Mouse (Mus musculus) erythroblast, embryonic 14.5 days (primary cell): ENCODE results near the gene Atp5k. TPM values are rescaled to one million over a fixed set of nuclear protein-coding genes. Genes with fewer than 3 reads are reported as not detected.

Experiments
- H3K27me3 ChIP-seq: 2 replicates; pipeline ENCODE4 v1.6.1; 2012; ENCODE audit warnings: inconsistent platforms; ENCODE audit not compliant: control insufficient read depth
- H3K36me3 ChIP-seq: 2 replicates; pipeline ENCODE4 v1.6.1; 2012; ENCODE audit warnings: mild to moderate bottlenecking, inconsistent platforms; ENCODE audit not compliant: control insufficient read depth
- H3K4me1 ChIP-seq: 2 replicates; pipeline ENCODE4 v1.6.1; 2012; ENCODE audit warnings: inconsistent platforms; ENCODE audit not compliant: control insufficient read depth
- H3K4me3 ChIP-seq: replicated peaks from 2 replicates; pipeline ENCODE3; 2012; ENCODE audit warnings: moderate library complexity, mild to moderate bottlenecking, inconsistent platforms
- H3K9me3 ChIP-seq: 2 replicates; pipeline ENCODE4 v1.6.1; 2012; ENCODE audit warnings: low read length, inconsistent platforms, mixed read lengths; ENCODE audit not compliant: control insufficient read depth
- GATA1 ChIP-seq: IDR thresholded peaks from 2 replicates; pipeline ENCODE4 v1.6.1; 2012; ENCODE audit warnings: low read length, inconsistent platforms, mixed read lengths
- TAL1 ChIP-seq: IDR thresholded peaks from 3 replicates; pipeline ENCODE4 v1.6.1; 2012; ENCODE audit warnings: low read length, inconsistent platforms, mixed read lengths
- polyA plus RNA-seq: library from polyadenylated mRNA; stranded (reverse); fragments of >175 nt; gene quantifications from 2 replicates; pipeline ENCODE4 v1.2.3, GENCODE M21; 2012

Gene Atp5k
- 22.6 and 24.2 TPM in 2 replicates for polyA plus RNA-seq

DNA sequence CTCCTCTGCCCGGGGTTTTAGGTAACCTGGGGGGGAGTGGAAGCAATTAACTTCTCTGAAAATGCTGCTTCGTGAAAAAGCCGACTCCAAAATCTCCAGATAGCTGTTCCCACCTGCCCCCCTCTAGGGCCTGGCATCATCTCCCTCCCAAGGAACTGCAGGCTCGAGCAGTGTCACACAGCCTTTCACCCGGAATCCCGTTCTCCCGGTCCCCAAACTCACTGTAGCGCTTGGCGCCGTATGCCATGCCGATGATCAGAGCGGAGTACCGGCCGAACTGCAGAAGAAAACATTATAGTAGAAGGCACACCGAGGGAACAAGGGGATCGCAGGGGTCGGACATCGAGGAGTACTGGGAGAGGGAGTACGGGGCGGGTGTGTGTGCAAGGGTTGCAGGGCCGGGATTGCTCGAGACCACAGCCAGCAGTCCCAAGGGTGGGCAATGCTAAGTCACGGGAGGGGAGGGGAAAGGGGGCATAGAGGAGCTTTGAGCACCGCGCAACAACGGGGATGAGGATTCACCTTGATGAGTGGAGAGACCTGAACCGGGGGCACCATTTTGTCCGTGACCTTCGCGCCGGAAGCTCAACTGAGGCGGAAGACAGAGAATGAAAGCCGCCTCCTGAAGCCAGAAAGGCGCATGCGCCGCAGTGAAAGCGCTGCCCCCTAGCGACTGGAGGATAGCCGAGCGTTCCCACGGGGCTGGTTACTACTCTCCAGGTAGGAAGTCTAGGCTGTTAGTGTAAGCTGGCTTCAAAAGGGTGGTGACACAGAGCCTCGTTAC lies at the start of gene Atp5k:
TSS of gene Atp5k (minus strand) at position 645 of the 784 bp plus-strand sequence.
- H3K4me3 ChIP-seq: peak within 1 kb of the TSS; percentile 84
- TF ChIP-seq TAL1 (no peak), GATA1 (no peak)
- no peaks in the 10 kb centered on the region for H3K9me3 ChIP-seq
- H3K36me3 ChIP-seq: peaks cover 39% of the 10 kb centered on the region
- peaks cover 28% of the 10 kb centered on the region for H3K4me1 ChIP-seq
- peaks cover 14% of the 10 kb centered on the region for H3K27me3 ChIP-seq

DNA sequence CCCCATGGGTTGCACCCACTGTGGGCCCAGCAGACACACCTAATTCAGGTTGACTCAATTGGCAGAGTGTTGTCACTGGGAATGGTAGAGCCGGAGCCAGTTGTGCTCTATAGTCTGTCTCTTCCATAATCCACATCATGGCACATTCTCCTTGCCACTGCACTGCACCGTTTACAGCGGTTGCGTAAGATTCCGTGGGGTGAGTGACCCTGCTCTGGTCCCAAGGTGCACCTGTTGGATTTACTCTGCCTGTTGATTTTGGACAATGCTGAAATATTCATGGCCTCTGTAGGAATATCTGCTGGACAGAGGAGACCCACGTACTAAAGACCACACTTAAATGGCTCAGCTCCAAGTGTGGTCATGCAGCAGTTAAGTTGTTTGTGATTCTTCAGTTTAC lies 48.8 kb upstream of the Atp5k start:
- TF ChIP-seq TAL1: no peak
- no peak for TF ChIP-seq GATA1
- Histone ChIP-seq H3K27me3 (no peaks in the 10 kb centered on the region), H3K36me3 (peaks cover 66% of the 10 kb centered on the region), H3K4me3 (no peak overlapping the region), H3K4me1 (peaks cover 2% of the 10 kb centered on the region), H3K9me3 (no peaks in the 10 kb centered on the region)

DNA sequence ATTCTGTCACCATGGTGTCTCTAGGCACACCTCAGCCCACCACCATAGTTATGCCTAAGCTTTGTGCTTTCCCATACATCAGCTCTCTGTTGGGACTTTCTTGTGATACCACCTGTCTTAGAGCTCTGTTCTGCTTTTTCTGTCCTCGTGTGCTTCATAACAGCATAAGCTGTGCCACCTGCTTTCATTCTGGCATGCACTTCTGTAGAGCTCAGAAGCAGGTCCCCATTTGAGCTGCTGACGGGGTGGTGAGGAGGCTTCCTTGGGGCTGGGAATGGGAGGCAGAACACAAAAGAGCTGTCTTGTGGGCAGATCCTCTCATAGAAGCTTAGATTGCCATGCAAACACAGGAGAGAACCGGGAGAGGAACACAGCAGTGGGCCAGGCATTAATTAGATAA lies 41.7 kb upstream of the Atp5k start:
- H3K9me3 ChIP-seq: no peaks in the 10 kb centered on the region
- H3K4me3 ChIP-seq: no peak overlapping the region
- TF ChIP-seq GATA1 (no peak), TAL1 (no peak)
- peaks cover 83% of the 10 kb centered on the region for H3K36me3 ChIP-seq
- H3K27me3 ChIP-seq: no peaks in the 10 kb centered on the region
- peaks cover 15% of the 10 kb centered on the region for H3K4me1 ChIP-seq

DNA sequence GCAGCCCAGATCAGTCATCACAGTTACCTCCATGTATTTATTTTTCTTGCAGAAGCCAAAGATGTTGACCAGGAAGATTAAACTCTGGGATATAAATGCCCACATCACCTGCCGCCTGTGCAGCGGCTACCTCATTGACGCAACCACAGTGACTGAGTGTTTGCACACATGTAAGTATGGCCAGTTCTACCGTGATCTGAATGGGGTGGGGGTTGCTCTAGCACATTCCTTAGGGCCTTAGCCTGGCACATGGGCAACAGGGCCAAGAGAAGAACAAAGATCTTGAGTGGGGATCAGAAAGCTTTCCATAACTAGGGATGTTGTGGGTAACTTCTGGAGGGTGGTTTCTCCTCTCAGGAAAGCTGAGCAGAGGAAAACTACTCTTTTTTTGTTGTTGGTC lies 39.5 kb upstream of the Atp5k start:
- no peaks in the 10 kb centered on the region for H3K27me3 ChIP-seq
- no peak for TF ChIP-seq GATA1
- no peaks in the 10 kb centered on the region for H3K9me3 ChIP-seq
- no peak overlapping the region for H3K4me3 ChIP-seq
- peaks cover 90% of the 10 kb centered on the region for H3K36me3 ChIP-seq
- peaks cover 28% of the 10 kb centered on the region for H3K4me1 ChIP-seq

DNA sequence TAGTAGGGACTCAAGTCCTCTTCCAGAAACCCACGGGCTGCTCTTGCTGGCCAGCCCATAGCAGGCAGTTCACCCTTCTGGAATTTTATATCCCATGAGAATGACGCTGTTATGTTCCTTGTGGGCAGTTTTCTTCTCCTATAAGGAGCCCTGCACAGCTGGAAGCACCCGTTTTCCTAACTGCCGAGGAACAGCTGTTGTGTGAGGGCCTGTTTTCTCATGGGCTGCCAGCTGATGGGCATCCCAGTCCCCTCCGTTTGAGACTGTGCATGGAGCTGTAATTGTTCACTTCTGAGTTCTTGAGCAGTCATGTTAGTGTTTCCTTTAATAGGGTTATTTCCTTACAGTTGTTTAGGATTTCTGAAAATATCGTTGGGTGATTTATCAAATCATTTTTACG lies 35.4 kb upstream of the Atp5k start:
- H3K4me1 ChIP-seq: peaks cover 63% of the 10 kb centered on the region
- TF ChIP-seq GATA1: no peak
- TF ChIP-seq TAL1: no peak
- no peak overlapping the region for H3K4me3 ChIP-seq
- H3K9me3 ChIP-seq: no peaks in the 10 kb centered on the region
- no peaks in the 10 kb centered on the region for H3K27me3 ChIP-seq
- H3K36me3 ChIP-seq: peaks cover 71% of the 10 kb centered on the region

DNA sequence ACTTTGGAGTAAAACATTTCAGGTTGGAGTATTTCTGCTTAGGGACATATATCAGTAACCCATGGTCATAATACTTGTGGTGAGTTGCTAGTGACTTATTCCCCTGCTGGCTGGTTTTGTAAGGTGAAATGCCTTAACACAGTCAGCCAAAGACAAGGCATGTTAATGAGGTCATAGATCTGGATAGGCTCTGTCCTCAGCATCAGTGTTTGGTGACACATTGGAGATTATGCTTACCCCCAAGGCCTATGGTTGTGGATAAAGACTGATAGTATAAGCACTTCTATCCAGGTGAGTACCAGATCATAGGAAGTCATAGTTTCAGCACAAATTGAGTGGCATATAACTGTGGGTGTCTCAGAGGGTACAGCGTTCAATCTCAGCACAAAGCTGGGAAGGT lies 32.4 kb upstream of the Atp5k start:
- H3K9me3 ChIP-seq: no peaks in the 10 kb centered on the region
- H3K27me3 ChIP-seq: no peaks in the 10 kb centered on the region
- no peak overlapping the region for H3K4me3 ChIP-seq
- H3K36me3 ChIP-seq: peaks cover 47% of the 10 kb centered on the region
- peaks cover 82% of the 10 kb centered on the region for H3K4me1 ChIP-seq
- TF ChIP-seq GATA1 (no peak), TAL1 (no peak)

DNA sequence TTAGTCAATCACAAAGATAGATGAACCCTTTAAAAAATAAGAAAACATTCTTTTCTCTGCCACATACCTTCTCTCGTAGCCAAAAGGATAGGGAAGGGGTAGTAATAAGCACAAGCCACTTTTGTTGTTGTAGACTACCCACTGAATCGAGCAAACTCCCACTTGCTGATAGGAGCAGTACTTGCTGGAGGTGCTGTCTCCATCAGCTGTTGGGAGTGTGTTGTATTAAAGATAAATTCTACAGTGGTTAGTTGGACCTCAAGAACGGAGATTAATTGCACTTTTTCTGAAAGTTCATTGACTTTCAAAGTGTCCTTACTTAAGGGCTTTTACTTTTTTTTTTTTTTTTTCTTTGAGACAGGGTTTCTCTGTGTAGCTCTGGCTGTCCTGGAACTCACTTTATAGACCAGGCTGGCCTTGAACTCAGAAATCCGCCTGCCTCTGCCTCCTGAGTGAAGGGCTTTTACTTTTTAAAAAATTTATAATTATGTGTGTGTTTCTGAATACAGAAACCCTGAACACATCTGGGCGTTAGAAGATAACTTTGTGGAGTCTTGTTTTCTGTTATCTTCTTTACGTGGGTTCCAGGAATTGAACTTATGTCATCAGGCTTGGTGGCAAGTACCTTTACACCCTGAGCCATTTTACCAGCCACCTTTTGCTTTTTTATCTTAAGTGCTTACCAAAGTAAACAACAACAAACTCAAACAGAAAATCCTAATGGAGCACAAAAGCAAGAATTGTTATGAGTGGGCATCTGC lies 31.1 kb upstream of the Atp5k start:
- no peaks in the 10 kb centered on the region for H3K27me3 ChIP-seq
- no peaks in the 10 kb centered on the region for H3K9me3 ChIP-seq
- peaks cover 85% of the 10 kb centered on the region for H3K4me1 ChIP-seq
- TF ChIP-seq TAL1 (no peak), GATA1 (0 out of 2 replicates have a peak, but pooled peaks have one; percentile 4)
- H3K36me3 ChIP-seq: peaks cover 36% of the 10 kb centered on the region
- peak overlapping the region; percentile 36 for H3K4me3 ChIP-seq

DNA sequence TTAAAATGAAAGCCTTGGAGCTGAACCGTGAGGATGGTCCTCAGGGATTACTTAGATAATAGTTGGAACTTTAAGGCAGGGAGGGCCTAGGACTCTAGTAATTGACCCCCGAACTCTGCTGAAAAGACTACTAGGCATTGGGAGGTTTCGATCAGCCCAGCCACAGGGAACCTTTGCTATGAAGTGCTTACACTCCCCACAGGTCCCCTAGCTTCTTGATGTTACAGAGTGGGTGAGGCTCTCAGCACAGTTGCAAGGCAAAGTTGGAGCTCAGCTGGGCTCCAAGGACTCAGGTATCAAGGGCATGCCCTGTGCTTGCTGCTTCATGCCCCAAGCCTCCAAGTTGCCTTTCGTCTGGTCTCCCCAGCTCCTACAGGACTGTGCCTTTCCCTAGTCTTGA lies 28.2 kb upstream of the Atp5k start:
- H3K9me3 ChIP-seq: no peaks in the 10 kb centered on the region
- peaks cover 20% of the 10 kb centered on the region for H3K36me3 ChIP-seq
- peaks cover 18% of the 10 kb centered on the region for H3K27me3 ChIP-seq
- peaks cover 78% of the 10 kb centered on the region for H3K4me1 ChIP-seq
- peak overlapping the region; percentile 93 for H3K4me3 ChIP-seq
- TF ChIP-seq TAL1 (no peak), GATA1 (no peak)
